Mouse (Mus musculus) heart, postnatal 10 days (tissue): ENCODE measurements around the gene Arl6. TPM values are rescaled to one million over a fixed set of nuclear protein-coding genes. Genes with fewer than 3 reads are reported as not detected.

ENCODE experiments used
- DNase-seq, 2 experiments: peaks; one replicate each; pipeline ENCODE4 v3.0.0; 2021
- intact Hi-C: fragments of 180-260 bp; cut with DNase I; formaldehyde crosslinking; loops from one replicate; pipeline ENCODE4 v1.15.1; 2025
- total RNA-seq, 2 experiments: library from RNA; stranded (reverse); gene quantifications; 2 replicates each; pipeline ENCODE4 v1.2.3; 2021

Gene Arl6
- total RNA-seq, 2 experiments from 2014 or later = 7.1 to 8.7 TPM

- intact Hi-C loops = no loop called here
- DNase-seq = no peak
Observed at GRCm38 (mm10) chr16:59588351-59589025, 50.7 kb downstream of the Arl6 start.

GRCm38 (mm10) chr16:59587816-59588215 is 51.4 kb downstream of the Arl6 start:
- intact Hi-C loops = no loop called here
- peak in 1 of 2 experiments; percentile 50 for DNase-seq

- intact Hi-C loops = no loop called here
- no peak for DNase-seq
Observed at GRCm38 (mm10) chr16:59586911-59587310, 52.3 kb downstream of the Arl6 start.

- intact Hi-C loops = no loop called here
- DNase-seq = no peak
Observed at GRCm38 (mm10) chr16:59586276-59586675, 52.9 kb downstream of the Arl6 start.

- intact Hi-C loops = loop anchor here (2.0 kb wide), 1 partner anchor 13 kb away; no protein-coding TSS in a partner anchor
Observed at GRCm38 (mm10) chr16:59585706-59586244, 53.4 kb downstream of the Arl6 start.

GRCm38 (mm10) chr16:59583515-59583914 is 55.7 kb downstream of the Arl6 start:
- DNase-seq = no peak

More at GRCm38 (mm10) chr16:59585706-59586244, 53.4 kb downstream of the Arl6 start:
- no peak for DNase-seq

GRCm38 (mm10) chr16:59579237-59579636 is 60.0 kb downstream of the Arl6 start:
- intact Hi-C loops = no loop called here
- no peak for DNase-seq

More at GRCm38 (mm10) chr16:59583515-59583914, 55.7 kb downstream of the Arl6 start:
- intact Hi-C loops = no loop called here

GRCm38 (mm10) chr16:59573961-59574360 is 65.2 kb downstream of the Arl6 start:
- intact Hi-C loops = no loop called here
- DNase-seq = no peak

GRCm38 (mm10) chr16:59572685-59573084 is 66.5 kb downstream of the Arl6 start:
- intact Hi-C loops = no loop called here

GRCm38 (mm10) chr16:59570807-59571206 is 68.4 kb downstream of the Arl6 start:
- intact Hi-C loops = no loop called here
- DNase-seq = no peak

More at GRCm38 (mm10) chr16:59572685-59573084, 66.5 kb downstream of the Arl6 start:
- peak in 1 of 2 experiments; percentile 21 for DNase-seq

- intact Hi-C loops = no loop called here
- peak in 1 of 2 experiments; percentile 35 for DNase-seq
Observed at GRCm38 (mm10) chr16:59569837-59570236, 69.4 kb downstream of the Arl6 start.

- intact Hi-C loops = no loop called here
- peak in 1 of 2 experiments; percentile 42 for DNase-seq
Observed at GRCm38 (mm10) chr16:59567721-59568381, 71.3 kb downstream of the Arl6 start.

GRCm38 (mm10) chr16:59566437-59566836 is 72.8 kb downstream of the Arl6 start:
- intact Hi-C loops = loop anchor here (1.0 kb wide), 1 partner anchor 34 kb away; the partner anchor contains the start of gene Crybg3
- DNase-seq = peak; percentile 65 to 72

GRCm38 (mm10) chr16:59565631-59566030 is 73.6 kb downstream of the Arl6 start:
- intact Hi-C loops = loop anchor here (1.0 kb wide), 1 partner anchor 35 kb away; the partner anchor contains the start of gene Crybg3
- no peak for DNase-seq

- intact Hi-C loops = no loop called here
- no peak for DNase-seq
Observed at GRCm38 (mm10) chr16:59564025-59564424, 75.2 kb downstream of the Arl6 start.

Other genes starting within 250 kb of the Arl6 start
- not detected for gene Gabrr3, start 232.1 kb downstream of the Arl6 start, total RNA-seq
- gene Riox2, start 167.6 kb downstream of the Arl6 start, total RNA-seq = 10 to 100 TPM; 11.7 to 15.3 TPM
- gene Crybg3, start 38.4 kb downstream of the Arl6 start, total RNA-seq = 10 to 100 TPM; 61.9 to 64.6 TPM